Mouse (Mus musculus) G1E (cell line): ENCODE measurements around the gene Plcb1.

Experiments
- CTCF ChIP-seq: IDR thresholded peaks from 2 replicates; pipeline ENCODE4 v1.5.1; 2012; ENCODE audit warnings: low read depth, low read length, inconsistent platforms, mixed read lengths
- GATA1 ChIP-seq: IDR thresholded peaks from 2 replicates; pipeline ENCODE4 v1.6.1; 2012; ENCODE audit warnings: borderline replicate concordance, low read length, inconsistent platforms, mixed read lengths
- TAL1 ChIP-seq: conservative IDR thresholded peaks from 2 replicates; pipeline ENCODE4 v1.6.1; 2012; ENCODE audit warnings: low read depth, low read length, inconsistent platforms, mixed read lengths

GRCm38 (mm10) chr2:135251821-135252315 lies 466.0 kb downstream of the Plcb1 start:
- TF ChIP-seq TAL1 (no peak), GATA1 (no peak), CTCF (no peak)
